Mouse (Mus musculus) liver, embryonic 14.5 days (tissue): ENCODE data around the gene Lrrfip2.

Experiments used
- CTCF ChIP-seq: IDR thresholded peaks from 2 replicates; pipeline ENCODE4 v1.5.1; 2016; ENCODE audit warnings: antibody characterized with exemption, low read depth, control low read depth
- EP300 ChIP-seq: IDR thresholded peaks from 2 replicates; pipeline ENCODE4 v1.6.1; 2016; ENCODE audit warnings: antibody characterized with exemption, low read depth

- TF ChIP-seq CTCF (no peak), EP300 (no peak)
Observed at GRCm38 (mm10) chr9:111221580-111221979, 104.2 kb downstream of the Lrrfip2 start.
